ENCODE assay signal across 9 mouse cellular contexts in genomic region chr2:180104659-180105377, GRCm38 (mm10). TPM values are rescaled to one million over a fixed set of nuclear protein-coding genes. Genes with fewer than 3 reads are reported as not detected.
DNase-seq lines count a peak whose midpoint lies in the region; ATAC-seq and TF ChIP-seq lines count a peak whose summit lies in the region.
"Had no signal": no experiment of that assay in that cellular context is flagged by ENCODE, and none has a peak within 500 bp of the region (broad histone marks: within the 10 kb centered on the region; RNA-seq: fewer than 3 reads in every experiment).

No protein-coding gene starts in this region.

- WGBS in lung, embryonic 16.5 days: 9% methylated on average over 24 of the region's 24 CpGs
- 6% methylated on average over 24 of the region's 24 CpGs for WGBS in forebrain, embryonic 12.5 days
- WGBS in intestine, postnatal 0 days: 13% methylated on average over 24 of the region's 24 CpGs
- WGBS in neural tube, embryonic 13.5 days: 7% methylated on average over 24 of the region's 24 CpGs

- H3K9ac ChIP-seq in lung, embryonic 16.5 days (ENCODE audit: low read length): no peak overlapping the region
- H3K9ac ChIP-seq in forebrain, embryonic 12.5 days: peak overlapping the region; percentile 62; the same call in 1 of the 2 replicates
- H3K9ac ChIP-seq in intestine, postnatal 0 days (ENCODE audit: low read depth, low read length): no peak overlapping the region
- H3K9ac ChIP-seq in neural tube, embryonic 13.5 days: peak overlapping the region; percentile 70

- no peaks in the 10 kb centered on the region for H3K9me3 ChIP-seq in lung, embryonic 16.5 days (ENCODE audit: control insufficient read depth, low read length)
- no peaks in the 10 kb centered on the region for H3K9me3 ChIP-seq in forebrain, embryonic 12.5 days
- H3K9me3 ChIP-seq in intestine, postnatal 0 days (ENCODE audit: control insufficient read depth): no peaks in the 10 kb centered on the region
- H3K9me3 ChIP-seq in neural tube, embryonic 13.5 days: no peaks in the 10 kb centered on the region

- peak overlapping the region; percentile 98 for H3K4me2 ChIP-seq in lung, embryonic 16.5 days (ENCODE audit: low read depth, low read length)
- peak overlapping the region; percentile 96 for H3K4me2 ChIP-seq in forebrain, embryonic 12.5 days
- H3K4me2 ChIP-seq in intestine, postnatal 0 days (replicated peaks; ENCODE audit: low read depth): peak overlapping the region; percentile 96
- peak overlapping the region; percentile 96 for H3K4me2 ChIP-seq in neural tube, embryonic 13.5 days

- TF ChIP-seq CTCF in intestine, postnatal 0 days (IDR thresholded peaks at IDR 0.05; ENCODE audit: low read depth): no peak

- peak overlapping the region; percentile 58 for H3K4me3 ChIP-seq in lung, embryonic 16.5 days (ENCODE audit: low read length)
- peak overlapping the region; percentile 57 for H3K4me3 ChIP-seq in forebrain, embryonic 12.5 days (replicated peaks)
- peak overlapping the region; percentile 50 for H3K4me3 ChIP-seq in intestine, postnatal 0 days (ENCODE audit: low read depth, low read length)
- peak overlapping the region; percentile 62 for H3K4me3 ChIP-seq in neural tube, embryonic 13.5 days

- ATAC-seq in lung, embryonic 16.5 days (ENCODE audit: low read depth): 0 out of 2 replicates have a peak, but pooled peaks have one; percentile 4
- ATAC-seq in forebrain, embryonic 12.5 days (ENCODE audit: low FRiP score): peak; percentile 24
- ATAC-seq in intestine, postnatal 0 days: no peak
- ATAC-seq in neural tube, embryonic 13.5 days (ENCODE audit: low read depth): peak; percentile 34; the same call in 1 of the 2 replicates

- peaks cover 11% of the 10 kb centered on the region for H3K4me1 ChIP-seq in lung, embryonic 16.5 days (replicated peaks; ENCODE audit: control insufficient read depth, insufficient read depth, low read length)
- peaks cover 37% of the 10 kb centered on the region for H3K4me1 ChIP-seq in forebrain, embryonic 12.5 days
- H3K4me1 ChIP-seq in intestine, postnatal 0 days (replicated peaks; ENCODE audit: control insufficient read depth, insufficient read depth, low read length): no peaks in the 10 kb centered on the region
- H3K4me1 ChIP-seq in neural tube, embryonic 13.5 days (replicated peaks): peaks cover 39% of the 10 kb centered on the region

- H3K36me3 ChIP-seq in lung, embryonic 16.5 days (ENCODE audit: control insufficient read depth, insufficient read depth, low read length): no peaks in the 10 kb centered on the region
- no peaks in the 10 kb centered on the region for H3K36me3 ChIP-seq in forebrain, embryonic 12.5 days (replicated peaks)
- H3K36me3 ChIP-seq in intestine, postnatal 0 days (ENCODE audit: control insufficient read depth, insufficient read depth): no peaks in the 10 kb centered on the region
- H3K36me3 ChIP-seq in neural tube, embryonic 13.5 days: no peaks in the 10 kb centered on the region

- H3K27ac ChIP-seq in lung, embryonic 16.5 days (ENCODE audit: low read length): no peak overlapping the region
- H3K27ac ChIP-seq in forebrain, embryonic 12.5 days: no peak overlapping the region
- H3K27ac ChIP-seq in intestine, postnatal 0 days (ENCODE audit: low read depth, low read length): no peak overlapping the region
- no peak overlapping the region for H3K27ac ChIP-seq in neural tube, embryonic 13.5 days (replicated peaks)

- H3K27me3 ChIP-seq in lung, embryonic 16.5 days (ENCODE audit: control insufficient read depth, insufficient read depth, low read depth, low read length): peaks cover 58% of the 10 kb centered on the region
- peaks cover 68% of the 10 kb centered on the region for H3K27me3 ChIP-seq in forebrain, embryonic 12.5 days
- H3K27me3 ChIP-seq in intestine, postnatal 0 days (replicated peaks; ENCODE audit: control insufficient read depth, insufficient read depth, low read length): peaks cover 58% of the 10 kb centered on the region
- H3K27me3 ChIP-seq in neural tube, embryonic 13.5 days: peaks cover 62% of the 10 kb centered on the region

- no peak for DNase-seq in lung, postnatal 36 days
- no peak for DNase-seq in layer of hippocampus, adult 8-10 months (ENCODE audit: low spot score in 2 of 2)
- no peak for DNase-seq in spleen, postnatal 36 days (ENCODE audit: low spot score in 2 of 2)
- no peak for DNase-seq in right cerebral cortex, postnatal 25 days

RNA-seq across cellular contexts. Expression of gene Hrh3, which starts 0.5 kb away (rescaled TPM):
- polyA plus RNA-seq in lung, embryonic 16.5 days (2015; fragmentation: Nextera tagmentation; extraction: Ambion mirVana): not detected in 2 replicates
- 3.3 and 3.5 TPM in 2 replicates for polyA plus RNA-seq in forebrain, embryonic 12.5 days (2016; fragmentation: Nextera tagmentation; extraction: Ambion mirVana)
- not detected in 2 replicates for polyA plus RNA-seq in intestine, postnatal 0 days (2015; fragmentation: Nextera tagmentation; extraction: Ambion mirVana)
- 2.5 TPM in 2 replicates for polyA plus RNA-seq in neural tube, embryonic 13.5 days (2015; fragmentation: Nextera tagmentation; extraction: Ambion mirVana)
- 10 to 100 TPM; 48.3 to 55.8 (median 50.0) TPM for total RNA-seq in layer of hippocampus, adult 8-10 months (2022)
- total RNA-seq: neutrophil, adult 5-6 weeks had no signal

RNA-seq across cellular contexts. Expression of gene Osbpl2, which starts 14.3 kb away (rescaled TPM):
- polyA plus RNA-seq in lung, embryonic 16.5 days (2015; fragmentation: Nextera tagmentation; extraction: Ambion mirVana): 29.9 and 30.3 TPM in 2 replicates
- 46.2 and 46.9 TPM in 2 replicates for polyA plus RNA-seq in forebrain, embryonic 12.5 days (2016; fragmentation: Nextera tagmentation; extraction: Ambion mirVana)
- 22.9 and 26.4 TPM in 2 replicates for polyA plus RNA-seq in intestine, postnatal 0 days (2015; fragmentation: Nextera tagmentation; extraction: Ambion mirVana)
- 61.2 and 64.5 TPM in 2 replicates for polyA plus RNA-seq in neural tube, embryonic 13.5 days (2015; fragmentation: Nextera tagmentation; extraction: Ambion mirVana)
- total RNA-seq in layer of hippocampus, adult 8-10 months (2022): 10 to 100 TPM; 49.3 to 57.5 (median 52.7) TPM

RNA-seq across cellular contexts. Expression of gene Mtg2, which starts 34.4 kb away (rescaled TPM):
- 26.3 and 27.4 TPM in 2 replicates for polyA plus RNA-seq in lung, embryonic 16.5 days (2015; fragmentation: Nextera tagmentation; extraction: Ambion mirVana)
- 31.5 and 31.6 TPM in 2 replicates for polyA plus RNA-seq in forebrain, embryonic 12.5 days (2016; fragmentation: Nextera tagmentation; extraction: Ambion mirVana)
- polyA plus RNA-seq in intestine, postnatal 0 days (2015; fragmentation: Nextera tagmentation; extraction: Ambion mirVana): 9.8 and 11.1 TPM in 2 replicates
- 31.5 and 32.9 TPM in 2 replicates for polyA plus RNA-seq in neural tube, embryonic 13.5 days (2015; fragmentation: Nextera tagmentation; extraction: Ambion mirVana)
- 10 to 100 TPM; 15.6 to 25.8 (median 19.3) TPM for total RNA-seq in layer of hippocampus, adult 8-10 months (2022)

Comparison
In these comparisons a context has a peak if more than half of its experiments do, and no peak if none do; other contexts are left out.
1. H3K9ac ChIP-seq: peak in forebrain, embryonic 12.5 days (single experiment) and neural tube, embryonic 13.5 days (single experiment); none in lung, embryonic 16.5 days (single experiment) and intestine, postnatal 0 days (single experiment).
2. Peak in every context shown above with its lines, with median percentiles within 50 percentile points of each other: H3K4me2 ChIP-seq and H3K4me3 ChIP-seq.